Mouse (Mus musculus) 416B (cell line): ENCODE measurements around the gene Npat.

ENCODE experiments used
- DNase-seq: peaks from one replicate; pipeline ENCODE4 v3.0.0; 2011; ENCODE audit warnings: low read depth

Gene Npat

GRCm38 (mm10) chr9:53536558-53537320, at the start of gene Npat, which contains the start of gene Atm:
Gene Npat (plus strand): TSS chr9:53537047.
Gene Atm (minus strand): TSS chr9:53536740.
- peak; percentile 99 for DNase-seq

GRCm38 (mm10) chr9:53508053-53508452, 28.8 kb upstream of the Npat start:
- peak; percentile 94 for DNase-seq

- DNase-seq, result no peak
Observed at GRCm38 (mm10) chr9:53514091-53514490, 22.8 kb upstream of the Npat start.

- no peak for DNase-seq
Observed at GRCm38 (mm10) chr9:53517373-53518009, 19.4 kb upstream of the Npat start.

- peak; percentile 42 for DNase-seq
Observed at GRCm38 (mm10) chr9:53535416-53536320, 1.2 kb upstream of the Npat start.

GRCm38 (mm10) chr9:53537336-53537965, 604 bp downstream of the Npat start:
- peak; percentile 48 for DNase-seq

GRCm38 (mm10) chr9:53570662-53571061, 33.8 kb downstream of the Npat start:
- no peak for DNase-seq

GRCm38 (mm10) chr9:53572516-53573307, 35.9 kb downstream of the Npat start:
- DNase-seq, result no peak

GRCm38 (mm10) chr9:53575721-53576120, 38.9 kb downstream of the Npat start:
- DNase-seq, result no peak

- no peak for DNase-seq
Observed at GRCm38 (mm10) chr9:53581870-53582269, 45.0 kb downstream of the Npat start.

- DNase-seq, result peak; percentile 84
Observed at GRCm38 (mm10) chr9:53594764-53595163, 57.9 kb downstream of the Npat start.

GRCm38 (mm10) chr9:53596971-53597600, 60.2 kb downstream of the Npat start:
- no peak for DNase-seq

GRCm38 (mm10) chr9:53598631-53599030, 61.8 kb downstream of the Npat start:
- DNase-seq, result no peak

- no peak for DNase-seq
Observed at GRCm38 (mm10) chr9:53601541-53601940, 64.7 kb downstream of the Npat start.

- DNase-seq, result peak; percentile 98
Observed at GRCm38 (mm10) chr9:53603384-53603783, 66.5 kb downstream of the Npat start.

- DNase-seq, result no peak
Observed at GRCm38 (mm10) chr9:53603849-53604248, 67.0 kb downstream of the Npat start.

GRCm38 (mm10) chr9:53604954-53605353, 68.1 kb downstream of the Npat start:
- peak; percentile 24 for DNase-seq

GRCm38 (mm10) chr9:53607192-53607591, 70.3 kb downstream of the Npat start:
- DNase-seq, result no peak

- DNase-seq, result no peak
Observed at GRCm38 (mm10) chr9:53607816-53608215, 71.0 kb downstream of the Npat start.

- DNase-seq, result no peak
Observed at GRCm38 (mm10) chr9:53609306-53609967, 72.6 kb downstream of the Npat start.
